Mouse (Mus musculus) heart, embryonic 16.5 days (tissue): Measurements from ENCODE around the gene 2010111I01Rik. TPM values are rescaled to one million over a fixed set of nuclear protein-coding genes. Genes with fewer than 3 reads are reported as not detected.
A peak's percentile ranks its signal among the peaks of the same experiment; 100 is the strongest.

Experiments
- ATAC-seq: fragments of 200-750 bp; cut with Nextera tagmentation; replicated peaks from 2 replicates; pipeline ENCODE4 v1.8.0; 2017; ENCODE audit warnings: moderate number of reproducible peaks; ENCODE audit not compliant: insufficient read depth, low FRiP score; ENCODE audit errors: extremely low read depth
- H3K27ac ChIP-seq: fragments of 300-500 bp; sonication (generic); 2 replicates; pipeline ENCODE4 v1.5.1; 2014; ENCODE audit warnings: mild to moderate bottlenecking, low read length, control low read depth, moderate library complexity
- H3K27me3 ChIP-seq: fragments of 300-500 bp; sonication (generic); 2 replicates; pipeline ENCODE4 v1.6.1; 2014; ENCODE audit warnings: low read length, mixed read lengths; ENCODE audit not compliant: control insufficient read depth, insufficient read depth
- H3K36me3 ChIP-seq: fragments of 300-500 bp; sonication (generic); 2 replicates; pipeline ENCODE4 v1.6.1; 2014; ENCODE audit not compliant: control insufficient read depth, insufficient read depth
- H3K4me1 ChIP-seq: fragments of 300-500 bp; sonication (generic); 2 replicates; pipeline ENCODE4 v1.6.1; 2014; ENCODE audit warnings: low read length, mixed read lengths; ENCODE audit not compliant: control insufficient read depth, insufficient read depth
- H3K4me2 ChIP-seq: fragments of 300-500 bp; sonication (generic); 2 replicates; pipeline ENCODE4 v1.6.1; 2014; ENCODE audit warnings: low read depth, mild to moderate bottlenecking, control low read depth, low read length
- H3K4me3 ChIP-seq: fragments of 300-500 bp; sonication (generic); 2 replicates; pipeline ENCODE4 v1.5.1; 2014; ENCODE audit warnings: mild to moderate bottlenecking, control low read depth, low read length
- H3K9ac ChIP-seq: fragments of 300-500 bp; sonication (generic); 2 replicates; pipeline ENCODE4 v1.6.1; 2014; ENCODE audit warnings: low read length, control low read depth
- H3K9me3 ChIP-seq: fragments of 300-500 bp; sonication (generic); replicated peaks from 2 replicates; pipeline ENCODE4 v1.6.1; 2016; ENCODE audit warnings: low read length; ENCODE audit not compliant: control insufficient read depth
- WGBS: fragments of 180-500 bp; shearing (Covaris S2); extraction: QIAGEN DNeasy Blood & Tissue Kit; methylation state at CpG from one replicate; pipeline ENCODE4 v1.1.7; 2014; 5-methylcytosine and 5-hydroxymethylcytosine counted together
- polyA plus RNA-seq: library from polyadenylated mRNA; unstranded; fragments of >200 nt; fragmentation: Nextera tagmentation; extraction: Ambion mirVana; gene quantifications from 2 replicates; pipeline ENCODE4 v1.2.1, GENCODE M21; 2015

Gene 2010111I01Rik
- polyA plus RNA-seq, 1 experiment from 2014 or later: 71.1 TPM

DNA sequence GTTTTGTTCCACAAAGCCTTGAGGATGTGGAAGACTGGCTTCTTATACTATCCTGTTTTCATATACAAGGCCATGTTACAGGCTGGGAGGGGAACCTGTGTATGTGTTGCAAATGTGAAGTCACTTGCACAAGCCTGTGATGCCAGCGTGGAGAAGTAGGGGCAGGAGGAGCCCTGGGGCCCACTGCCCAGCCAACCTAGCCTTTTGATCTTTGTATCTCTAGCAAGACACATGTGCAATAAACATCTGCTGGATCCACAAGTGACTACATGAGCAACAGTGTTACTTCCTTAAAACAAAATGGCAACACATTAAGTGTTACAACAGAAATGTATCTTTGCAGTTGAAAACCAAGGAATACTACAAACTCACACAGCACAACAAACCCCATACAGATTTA lies 13.1 kb upstream of the 2010111I01Rik start:
- Histone ChIP-seq H3K4me1 (0 out of 2 replicates have a peak, but pooled peaks cover under 1% of the 10 kb centered on the region), H3K9ac (no peak overlapping the region), H3K27ac (no peak overlapping the region), H3K4me2 (no peak overlapping the region), H3K9me3 (no peaks in the 10 kb centered on the region), H3K36me3 (no peaks in the 10 kb centered on the region), H3K27me3 (no peaks in the 10 kb centered on the region), H3K4me3 (no peak overlapping the region)
- no peak for ATAC-seq
- WGBS: 62% methylated on average over 1 of the region's 1 CpGs

DNA sequence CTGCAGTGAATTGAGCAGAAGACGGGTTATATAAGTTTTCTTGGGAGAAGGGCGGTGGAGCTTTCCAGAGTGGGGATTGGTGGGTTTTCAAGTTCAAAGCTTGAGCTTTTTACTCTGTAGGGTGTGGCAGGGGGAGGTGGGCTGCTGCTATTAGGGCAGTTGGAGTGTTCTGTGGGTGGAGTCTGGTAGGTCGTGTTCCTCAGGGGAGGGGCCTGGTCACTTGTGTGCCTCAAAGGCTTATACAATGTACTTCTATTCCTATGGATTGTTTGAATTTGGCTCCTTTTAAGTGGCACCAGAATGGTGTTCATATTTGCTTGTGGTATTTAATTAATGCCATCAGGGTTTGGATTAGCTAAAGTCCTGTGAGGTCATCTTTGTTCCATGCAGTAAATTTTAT lies 12.6 kb upstream of the 2010111I01Rik start:
- no peak overlapping the region for H3K4me3 ChIP-seq
- no peak overlapping the region for H3K4me2 ChIP-seq
- peak overlapping the region; percentile 16; the same call in 1 of the 2 replicates for H3K27ac ChIP-seq
- no peaks in the 10 kb centered on the region for H3K27me3 ChIP-seq
- no peaks in the 10 kb centered on the region for H3K36me3 ChIP-seq
- no peak for ATAC-seq
- 0 out of 2 replicates have a peak, but pooled peaks cover 4% of the 10 kb centered on the region for H3K4me1 ChIP-seq
- WGBS: 79% methylated on average over 3 of the region's 3 CpGs
- H3K9ac ChIP-seq: no peak overlapping the region
- H3K9me3 ChIP-seq: no peaks in the 10 kb centered on the region

DNA sequence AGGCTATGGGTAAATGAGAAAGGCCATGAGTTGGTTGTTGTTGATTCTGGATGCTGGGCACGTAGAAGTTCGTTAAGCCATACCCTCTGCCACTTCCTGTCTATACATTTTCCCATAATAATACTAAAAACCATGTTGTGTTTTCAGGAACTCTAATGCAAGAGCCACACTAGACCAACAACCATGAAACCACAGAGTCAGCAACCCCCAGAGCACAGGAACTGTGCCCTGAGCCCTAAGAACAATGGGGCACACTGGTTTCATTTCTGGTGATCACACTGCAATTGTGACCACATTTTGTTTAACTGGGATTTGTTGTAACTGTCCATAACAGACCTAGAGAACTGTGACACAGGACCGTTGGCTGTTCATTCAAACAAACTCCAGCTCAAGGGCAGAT lies 12.1 kb upstream of the 2010111I01Rik start:
- Histone ChIP-seq H3K4me1 (0 out of 2 replicates have a peak, but pooled peaks cover 4% of the 10 kb centered on the region), H3K27ac (no peak overlapping the region; the same call in 1 of the 2 replicates), H3K9me3 (no peaks in the 10 kb centered on the region), H3K9ac (no peak overlapping the region), H3K4me3 (no peak overlapping the region), H3K4me2 (no peak overlapping the region), H3K36me3 (no peaks in the 10 kb centered on the region), H3K27me3 (no peaks in the 10 kb centered on the region)
- WGBS: 62% methylated on average over 3 of the region's 3 CpGs
- ATAC-seq: no peak

DNA sequence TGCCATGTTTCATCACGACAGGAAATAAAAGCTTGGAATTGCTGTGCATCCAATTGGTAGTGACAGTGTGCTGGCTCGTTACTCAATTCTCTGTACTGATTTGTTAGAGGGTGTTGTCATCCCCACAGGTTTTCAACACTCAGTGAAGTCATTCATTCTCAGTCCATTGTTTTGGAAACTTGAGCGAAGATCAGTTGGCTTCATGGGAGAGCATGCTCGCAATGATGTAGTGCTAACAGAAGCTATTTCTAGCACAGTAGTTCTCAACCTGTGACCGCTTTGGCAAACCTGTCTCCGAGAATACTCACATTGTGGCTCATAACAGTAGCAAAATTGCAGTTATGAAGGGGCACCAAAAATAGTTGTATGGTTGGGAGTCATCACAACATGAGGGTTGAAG lies 8.7 kb upstream of the 2010111I01Rik start:
- H3K4me2 ChIP-seq: no peak overlapping the region
- no peak overlapping the region for H3K4me3 ChIP-seq
- H3K36me3 ChIP-seq: no peaks in the 10 kb centered on the region
- ATAC-seq: peak; percentile 49
- H3K4me1 ChIP-seq: 0 out of 2 replicates have a peak, but pooled peaks cover 4% of the 10 kb centered on the region
- WGBS: 53% methylated on average over 6 of the region's 6 CpGs
- no peak overlapping the region for H3K9ac ChIP-seq
- H3K9me3 ChIP-seq: no peaks in the 10 kb centered on the region
- H3K27me3 ChIP-seq: no peaks in the 10 kb centered on the region
- H3K27ac ChIP-seq: no peak overlapping the region

DNA sequence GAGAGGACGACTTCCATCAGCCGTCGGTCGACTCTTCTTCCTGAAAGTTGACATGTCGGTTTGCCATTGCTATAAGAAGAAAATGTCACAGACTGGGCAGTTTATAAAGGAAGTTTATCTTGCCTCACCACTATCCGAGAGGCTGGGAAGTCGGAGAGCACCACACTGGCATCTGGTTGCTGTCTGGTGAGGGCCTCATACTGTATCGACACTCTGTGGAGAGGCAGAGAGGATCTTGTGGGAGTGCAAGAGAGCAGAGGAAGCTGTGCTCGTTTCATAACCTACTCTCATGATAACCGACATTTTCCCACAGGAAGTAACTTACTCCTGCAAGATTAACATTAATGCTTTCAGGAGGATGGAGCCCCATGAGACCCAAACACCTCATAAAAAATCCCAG lies 7.9 kb upstream of the 2010111I01Rik start:
- 50% methylated on average over 10 of the region's 10 CpGs for WGBS
- Histone ChIP-seq H3K4me2 (no peak overlapping the region), H3K4me3 (no peak overlapping the region), H3K36me3 (no peaks in the 10 kb centered on the region), H3K27ac (no peak overlapping the region), H3K27me3 (no peaks in the 10 kb centered on the region), H3K4me1 (0 out of 2 replicates have a peak, but pooled peaks cover 4% of the 10 kb centered on the region), H3K9me3 (no peaks in the 10 kb centered on the region), H3K9ac (no peak overlapping the region)
- ATAC-seq: no peak

DNA sequence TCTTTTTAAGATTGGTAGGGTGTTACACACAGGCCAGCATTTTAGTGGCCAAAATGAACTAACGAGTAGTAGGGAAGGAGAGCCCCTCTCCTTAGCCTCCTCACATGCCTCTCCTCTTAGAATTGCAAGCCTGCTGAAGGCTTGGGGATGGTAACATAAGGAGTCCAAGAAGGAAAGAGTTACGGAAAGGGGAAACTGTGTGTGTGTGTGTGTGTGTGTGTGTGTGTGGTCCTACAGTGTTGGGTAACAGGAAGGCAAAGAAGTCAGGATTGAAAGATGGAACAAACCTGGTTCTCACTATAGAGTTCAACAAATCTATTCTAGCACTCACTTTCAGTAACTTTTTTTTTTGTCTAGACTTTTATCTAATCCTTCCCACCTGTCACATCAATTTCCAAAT lies 1.3 kb upstream of the 2010111I01Rik start:
- H3K27me3 ChIP-seq: no peaks in the 10 kb centered on the region
- no peaks in the 10 kb centered on the region for H3K9me3 ChIP-seq
- no peaks in the 10 kb centered on the region for H3K36me3 ChIP-seq
- WGBS: 84% methylated on average over 2 of the region's 2 CpGs
- H3K4me2 ChIP-seq: no peak overlapping the region
- no peak overlapping the region for H3K4me3 ChIP-seq
- H3K9ac ChIP-seq: no peak overlapping the region
- no peak overlapping the region for H3K27ac ChIP-seq
- peaks cover 7% of the 10 kb centered on the region for H3K4me1 ChIP-seq
- no peak for ATAC-seq

DNA sequence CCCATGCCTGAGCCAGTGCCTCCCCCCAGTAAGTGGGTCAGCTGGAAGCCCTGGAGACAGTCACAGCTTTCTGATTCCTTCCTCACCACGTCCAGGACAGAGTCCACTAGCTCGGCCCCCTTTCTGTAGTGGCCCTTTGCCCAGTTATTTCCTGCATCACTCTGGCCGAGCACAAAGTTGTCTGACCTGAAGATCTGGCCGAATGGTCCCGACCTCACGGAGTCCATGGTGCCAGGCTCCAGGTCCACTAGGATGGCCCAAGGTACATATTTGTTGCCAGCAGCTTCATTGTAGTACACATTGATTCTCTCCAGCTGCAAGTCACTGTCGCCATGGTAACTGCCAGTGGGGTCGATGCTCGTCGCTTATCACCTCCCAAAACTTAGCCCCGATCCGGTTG lies 3.5 kb downstream of the 2010111I01Rik start:
- Histone ChIP-seq H3K4me3 (no peak overlapping the region), H3K9ac (no peak overlapping the region), H3K4me2 (no peak overlapping the region), H3K27me3 (no peaks in the 10 kb centered on the region), H3K27ac (no peak overlapping the region), H3K4me1 (peaks cover 23% of the 10 kb centered on the region), H3K9me3 (no peaks in the 10 kb centered on the region), H3K36me3 (no peaks in the 10 kb centered on the region)
- ATAC-seq: no peak
- WGBS: 81% methylated on average over 12 of the region's 12 CpGs

DNA sequence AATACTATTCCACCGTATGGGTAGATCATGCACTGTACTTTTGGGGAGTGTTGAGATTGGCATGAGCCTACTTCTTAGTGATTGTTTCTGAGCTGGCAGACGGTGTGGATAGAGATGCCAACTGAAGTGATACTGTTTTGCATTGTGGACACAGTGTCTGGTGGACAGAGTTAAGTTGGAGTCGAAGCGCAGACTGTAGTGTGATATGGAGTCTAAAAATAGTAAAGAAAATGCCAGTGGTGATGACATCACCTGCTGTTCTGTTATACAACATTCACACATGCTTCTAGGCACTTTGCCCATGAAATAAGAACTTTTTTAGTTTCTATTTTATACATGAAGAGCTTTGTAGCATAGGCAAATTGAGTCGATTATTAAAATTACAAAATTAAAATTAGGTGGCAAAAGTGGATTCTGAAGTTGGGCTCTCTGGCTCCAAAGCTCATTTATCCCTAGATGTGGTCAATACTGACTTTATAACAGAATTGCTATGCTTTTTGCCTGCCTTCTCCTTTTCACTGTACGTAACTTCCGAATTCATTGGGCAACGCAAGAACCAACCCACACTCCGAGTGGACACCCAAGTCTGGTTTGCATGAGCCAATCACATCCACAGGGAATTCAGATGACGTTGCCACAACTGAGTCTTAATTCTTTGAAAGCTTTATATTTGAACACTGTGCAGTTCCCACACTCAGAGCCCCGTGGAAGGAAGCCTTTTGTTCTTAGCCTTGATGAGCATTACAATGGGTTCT lies 6.0 kb downstream of the 2010111I01Rik start:
- Histone ChIP-seq H3K4me2 (no peak overlapping the region), H3K9me3 (no peaks in the 10 kb centered on the region), H3K4me1 (peaks cover 16% of the 10 kb centered on the region), H3K9ac (no peak overlapping the region), H3K27me3 (no peaks in the 10 kb centered on the region), H3K4me3 (no peak overlapping the region), H3K27ac (peak overlapping the region; percentile 74), H3K36me3 (no peaks in the 10 kb centered on the region)
- ATAC-seq: peak; percentile 87
- WGBS: 50% methylated on average over 11 of the region's 11 CpGs

DNA sequence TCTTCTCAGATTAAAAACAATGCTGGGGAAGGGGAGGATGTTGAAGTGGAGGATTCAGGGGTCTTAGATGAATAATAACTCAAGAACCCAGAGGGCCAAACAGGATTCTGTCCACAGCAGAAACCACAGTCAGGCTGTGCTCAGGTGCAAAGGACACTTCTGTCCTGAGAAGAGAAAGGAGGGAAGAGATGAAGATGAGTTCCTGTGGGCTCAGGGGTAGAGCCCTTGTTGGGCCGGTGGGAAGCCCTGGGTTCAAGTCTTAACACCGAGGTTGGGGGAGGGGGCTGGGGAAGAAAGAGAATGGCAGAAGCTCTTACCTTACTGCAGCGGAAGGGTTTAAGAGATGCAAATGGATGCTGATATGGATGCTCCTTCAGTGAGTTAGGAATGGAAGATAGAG lies 7.7 kb downstream of the 2010111I01Rik start:
- no peak overlapping the region for H3K27ac ChIP-seq
- no peaks in the 10 kb centered on the region for H3K36me3 ChIP-seq
- H3K4me3 ChIP-seq: no peak overlapping the region
- H3K4me2 ChIP-seq: no peak overlapping the region
- no peaks in the 10 kb centered on the region for H3K27me3 ChIP-seq
- H3K9ac ChIP-seq: no peak overlapping the region
- ATAC-seq: no peak
- H3K4me1 ChIP-seq: peaks cover 16% of the 10 kb centered on the region
- WGBS: 85% methylated on average over 3 of the region's 3 CpGs
- H3K9me3 ChIP-seq: no peaks in the 10 kb centered on the region
